Mouse (Mus musculus) ES-E14 (cell line): ENCODE measurements around the gene Mrps10.

ENCODE experiments used
- CHD2 ChIP-seq: IDR thresholded peaks from 2 replicates; pipeline ENCODE4 v1.6.1; 2014; ENCODE audit warnings: mild to moderate bottlenecking, low read depth, low read length, inconsistent platforms
- HCFC1 ChIP-seq: IDR thresholded peaks from 2 replicates; pipeline ENCODE4 v1.6.1; 2012; ENCODE audit warnings: low read length, inconsistent platforms, borderline replicate concordance; ENCODE audit not compliant: insufficient read depth
- MAFK ChIP-seq: IDR thresholded peaks from 2 replicates; pipeline ENCODE4 v1.6.1; 2014; ENCODE audit warnings: mild to moderate bottlenecking, low read depth, low read length, inconsistent platforms; ENCODE audit not compliant: insufficient read depth
- ZC3H11A ChIP-seq: IDR thresholded peaks from 2 replicates; pipeline ENCODE4 v1.6.1; 2012; ENCODE audit warnings: low read depth, mild to moderate bottlenecking, inconsistent platforms, low read length, borderline replicate concordance
- ZNF384 ChIP-seq: IDR thresholded peaks from 2 replicates; pipeline ENCODE4 v1.6.1; 2012; ENCODE audit warnings: low read depth, low read length, inconsistent platforms

GRCm38 (mm10) chr17:47322128-47322990 is 46.3 kb upstream of the Mrps10 start:
- TF ChIP-seq MAFK: no peak
- no peak for TF ChIP-seq ZC3H11A
- TF ChIP-seq HCFC1: no peak
- no peak for TF ChIP-seq CHD2
- TF ChIP-seq ZNF384: no peak
